Mouse (Mus musculus) T-helper 1 cell (primary cell): ENCODE data around the gene Hmga1.

Source experiments
- in situ Hi-C: fragments of 300-600 bp; cut with MboI, MseI; formaldehyde crosslinking; loops from one replicate; pipeline ENCODE4 v1.15.1; 2025; ENCODE audit warnings: high pct_unique_total_duplicates

The Hmga1 gene

GRCm38 (mm10) chr17:27557927-27558661 is 1.8 kb downstream of the Hmga1 start:
- in situ Hi-C loops, result no loop called here

GRCm38 (mm10) chr17:27558845-27559244 is 2.5 kb downstream of the Hmga1 start:
- in situ Hi-C loops, result no loop called here

- in situ Hi-C loops, result no loop called here
These were observed 3.3 kb downstream of the Hmga1 start for GRCm38 (mm10) chr17:27559596-27559995.

- in situ Hi-C loops, result no loop called here
These were observed 4.7 kb downstream of the Hmga1 start for GRCm38 (mm10) chr17:27560926-27561480.

GRCm38 (mm10) chr17:27561809-27562526 is 5.7 kb downstream of the Hmga1 start:
- in situ Hi-C loops, result no loop called here

GRCm38 (mm10) chr17:27563771-27564244 is 7.5 kb downstream of the Hmga1 start:
- in situ Hi-C loops, result no loop called here

GRCm38 (mm10) chr17:27564391-27565162 is 8.3 kb downstream of the Hmga1 start:
- in situ Hi-C loops, result loop anchor here (5.0 kb wide), 2 partner anchors 53 to 852 kb away; no protein-coding TSS in a partner anchor

GRCm38 (mm10) chr17:27565163-27565941 is 9.1 kb downstream of the Hmga1 start, which contains the start of gene AI413582:
TSS of gene AI413582 (minus strand) at chr17:27565756.
- in situ Hi-C loops, result loop anchor here (5.0 kb wide), 2 partner anchors 52 to 853 kb away; no protein-coding TSS in a partner anchor

- in situ Hi-C loops, result loop anchor here (5.0 kb wide), 2 partner anchors 51 to 854 kb away; no protein-coding TSS in a partner anchor
These were observed 9.6 kb downstream of the Hmga1 start for GRCm38 (mm10) chr17:27565942-27566267.

GRCm38 (mm10) chr17:27568228-27568627 is 11.9 kb downstream of the Hmga1 start:
- in situ Hi-C loops, result loop anchor here (5.0 kb wide), 2 partner anchors 49 to 856 kb away; no protein-coding TSS in a partner anchor

GRCm38 (mm10) chr17:27571315-27571714 is 15.0 kb downstream of the Hmga1 start:
- in situ Hi-C loops, result no loop called here

GRCm38 (mm10) chr17:27573772-27574320 is 17.5 kb downstream of the Hmga1 start:
- in situ Hi-C loops, result no loop called here

GRCm38 (mm10) chr17:27574470-27575115 is 18.3 kb downstream of the Hmga1 start:
- in situ Hi-C loops, result no loop called here

GRCm38 (mm10) chr17:27575116-27575776 is 18.9 kb downstream of the Hmga1 start:
- in situ Hi-C loops, result no loop called here

GRCm38 (mm10) chr17:27576056-27576455 is 19.8 kb downstream of the Hmga1 start:
- in situ Hi-C loops, result no loop called here

GRCm38 (mm10) chr17:27577468-27577867 is 21.2 kb downstream of the Hmga1 start:
- in situ Hi-C loops, result no loop called here

- in situ Hi-C loops, result no loop called here
These were observed 22.2 kb downstream of the Hmga1 start for GRCm38 (mm10) chr17:27578487-27578886.

GRCm38 (mm10) chr17:27579816-27580215 is 23.5 kb downstream of the Hmga1 start:
- in situ Hi-C loops, result no loop called here

GRCm38 (mm10) chr17:27580392-27581068 is 24.2 kb downstream of the Hmga1 start:
- in situ Hi-C loops, result no loop called here
